Mouse (Mus musculus): ENCODE data around the gene Coro2a. TPM values are rescaled to one million over a fixed set of nuclear protein-coding genes. Genes with fewer than 3 reads are reported as not detected.

The Coro2a gene
- polyA plus RNA-seq, 1 experiment: 15.2 TPM

DNA sequence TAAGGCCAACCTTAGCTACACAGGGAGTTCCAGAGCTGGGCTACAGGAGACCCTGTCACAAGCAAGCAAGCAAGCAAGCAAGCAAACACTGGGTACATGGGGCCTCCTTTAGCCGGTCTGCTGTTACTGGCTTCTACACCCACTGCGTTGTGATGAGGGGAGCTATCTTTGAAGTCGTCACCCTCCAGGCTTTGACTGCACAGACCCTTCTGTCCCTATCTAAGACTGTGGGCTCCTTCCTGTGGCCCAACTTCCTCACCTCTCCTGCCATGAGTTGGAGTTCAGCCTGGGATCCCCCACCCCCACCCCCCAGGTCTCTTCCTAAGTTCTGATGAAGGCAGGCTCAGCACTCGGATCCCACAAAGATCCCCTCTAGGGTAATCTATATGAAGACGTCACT is 40.0 kb downstream of the Coro2a start:
- DNase-seq (ENCODE audit: extremely low spot score in 1 of 2, low spot score in 1 of 2): no peak

DNA sequence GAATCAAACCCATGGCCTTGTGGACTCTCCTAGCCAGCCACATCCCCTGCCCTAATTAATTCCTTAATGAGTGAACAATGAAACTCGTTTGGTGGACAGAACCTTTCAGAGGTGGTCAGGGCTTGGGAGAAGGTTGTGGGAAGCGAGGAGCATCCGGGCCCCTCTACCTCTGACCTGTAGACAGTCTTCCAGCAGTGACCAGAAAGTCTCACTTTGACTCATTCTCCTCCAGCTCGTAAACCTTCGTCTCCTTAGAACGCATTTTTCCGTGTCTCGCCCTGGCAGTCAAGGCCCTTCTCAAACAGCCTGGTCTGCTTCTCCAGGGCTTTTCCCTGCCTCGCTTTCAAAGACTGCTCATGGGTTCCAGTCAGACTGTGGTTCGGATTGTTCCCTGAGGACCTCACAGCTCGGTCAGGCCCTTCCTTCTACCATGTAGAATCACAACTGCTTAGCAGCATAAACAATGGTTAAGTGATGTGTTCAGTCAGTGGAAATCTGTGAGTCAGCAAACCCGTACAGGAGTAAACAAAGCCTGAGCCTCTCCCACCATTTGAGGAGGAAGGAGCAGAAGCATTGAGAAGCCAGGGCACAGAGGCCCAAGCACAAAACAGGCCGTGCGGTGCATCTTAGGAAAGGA is 41.8 kb downstream of the Coro2a start:
- no peak for DNase-seq (ENCODE audit: extremely low spot score in 1 of 2, low spot score in 1 of 2)

DNA sequence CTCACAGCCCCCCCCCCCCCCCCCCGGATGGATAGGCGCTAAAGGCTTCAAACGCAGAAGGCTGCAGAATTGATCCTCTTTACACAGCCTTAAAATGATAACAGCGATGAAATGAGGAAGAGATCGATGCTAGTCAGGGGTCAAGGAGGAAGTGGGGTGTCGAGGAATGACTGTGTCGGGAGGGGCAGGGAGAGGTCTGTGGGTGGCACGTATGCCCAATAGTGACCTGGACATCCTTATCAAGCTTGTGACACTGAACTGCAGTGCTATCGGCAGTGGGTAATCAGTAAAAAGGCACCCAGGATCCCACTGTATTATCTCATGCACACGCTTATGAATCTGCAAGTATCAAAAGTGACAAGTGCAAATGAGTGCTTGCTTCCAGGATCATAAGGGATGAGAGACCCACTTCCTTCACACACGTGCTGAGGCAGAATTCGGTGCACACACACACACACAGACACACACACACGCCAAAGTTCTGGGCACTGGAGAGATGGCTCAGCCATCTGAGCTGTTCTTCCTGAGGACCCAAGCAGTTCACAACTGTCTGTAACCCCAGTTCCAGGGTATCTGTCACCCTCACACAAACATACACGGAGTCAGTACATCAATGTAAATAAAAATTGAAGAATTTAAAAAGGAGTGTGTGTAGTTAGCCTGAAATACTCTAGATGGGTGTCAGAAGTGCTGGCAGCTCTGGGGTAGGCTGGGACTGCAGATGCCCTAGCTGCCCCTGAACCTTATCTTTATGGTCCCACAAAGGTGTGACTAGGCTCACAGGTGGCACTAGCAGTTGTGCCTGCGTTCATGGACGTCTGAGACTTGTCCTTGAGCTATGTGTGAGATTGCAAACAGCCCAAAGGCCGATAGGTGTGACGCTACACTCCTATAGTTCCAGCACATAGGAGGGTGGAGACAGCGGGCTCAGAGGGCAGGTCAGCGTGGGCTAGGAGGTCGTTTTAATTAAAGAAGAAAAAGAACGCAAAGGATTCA is 43.0 kb downstream of the Coro2a start:
- no peak for DNase-seq (ENCODE audit: extremely low spot score in 1 of 2, low spot score in 1 of 2)

DNA sequence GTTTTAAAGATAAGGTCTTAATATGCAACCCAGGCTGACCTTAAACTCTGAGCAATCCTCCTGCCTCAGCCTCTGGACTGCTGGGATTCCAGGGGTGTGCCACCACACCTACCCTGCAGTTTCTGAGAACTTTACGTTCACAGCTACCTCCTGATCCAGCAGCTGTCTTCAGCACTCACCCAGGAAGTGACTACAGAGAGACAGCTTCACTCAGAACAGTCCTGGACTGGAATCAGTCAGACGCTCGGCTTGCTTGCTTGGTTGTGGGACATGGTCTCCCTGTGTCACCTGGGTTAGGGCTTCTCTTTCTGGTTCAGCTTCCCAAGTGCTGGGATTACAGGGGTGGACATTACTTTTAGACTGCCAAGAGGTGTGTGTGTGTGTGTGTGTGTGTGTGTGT is 45.1 kb downstream of the Coro2a start:
- no peak for DNase-seq (ENCODE audit: extremely low spot score in 1 of 2, low spot score in 1 of 2)

DNA sequence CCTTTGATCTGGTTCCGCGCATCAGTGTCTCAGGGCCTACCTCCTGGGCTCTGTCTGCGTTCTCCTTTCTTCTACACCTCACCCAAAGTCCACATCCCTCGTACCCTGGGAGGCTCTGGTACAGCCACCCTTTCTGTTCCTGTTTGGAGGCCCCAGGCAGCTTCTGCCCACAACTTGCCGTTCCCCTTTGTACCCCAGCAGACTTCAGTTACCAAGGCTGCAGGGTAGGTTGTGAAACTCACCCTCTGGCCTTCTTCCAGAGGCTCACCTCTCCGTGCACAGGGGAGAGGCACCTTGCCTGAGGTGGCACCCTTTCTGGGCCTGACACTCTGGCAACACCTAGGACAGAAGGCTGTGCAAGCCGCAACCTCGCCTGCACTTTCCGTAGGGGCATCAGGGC is 46.2 kb downstream of the Coro2a start:
- DNase-seq (ENCODE audit: extremely low spot score in 1 of 2, low spot score in 1 of 2): no peak

DNA sequence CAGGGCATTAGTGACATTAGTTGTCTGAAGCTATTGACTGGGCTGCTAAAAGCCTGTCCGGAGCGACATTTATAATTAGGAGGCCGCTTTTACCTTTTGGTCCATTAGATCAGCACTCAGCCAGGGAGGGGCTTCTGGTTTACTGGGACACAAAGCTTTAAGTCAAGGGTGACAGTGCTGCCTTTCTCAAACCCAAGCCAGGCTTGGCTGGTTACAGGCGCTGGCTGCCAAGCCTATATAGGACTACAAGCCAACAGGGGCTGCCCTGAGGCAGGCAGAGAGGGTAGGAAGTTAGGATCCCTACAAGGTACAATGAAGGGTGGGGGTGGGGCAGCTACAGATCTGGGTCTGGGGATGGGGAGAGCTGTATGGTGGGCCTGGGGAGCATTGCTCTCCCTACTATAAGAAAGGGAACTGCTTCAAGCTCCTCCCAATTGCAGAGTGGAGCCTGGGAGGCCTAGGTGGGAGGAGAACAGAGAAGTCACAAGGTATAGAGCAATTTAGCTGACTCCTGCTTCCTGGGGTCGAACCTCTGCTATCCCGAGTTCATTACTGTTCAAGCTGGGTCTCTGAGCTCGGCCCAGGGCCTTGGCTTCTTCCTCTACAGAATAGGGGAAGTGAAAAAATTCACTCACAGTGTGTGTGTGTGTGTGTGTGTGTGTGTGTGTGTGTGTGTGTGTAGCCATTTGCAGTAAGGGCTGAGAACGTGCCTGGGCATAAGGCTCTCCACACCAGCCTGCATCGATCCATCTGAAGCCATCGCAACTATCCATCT is 47.5 kb downstream of the Coro2a start:
- DNase-seq (ENCODE audit: extremely low spot score in 1 of 2, low spot score in 1 of 2): no peak

DNA sequence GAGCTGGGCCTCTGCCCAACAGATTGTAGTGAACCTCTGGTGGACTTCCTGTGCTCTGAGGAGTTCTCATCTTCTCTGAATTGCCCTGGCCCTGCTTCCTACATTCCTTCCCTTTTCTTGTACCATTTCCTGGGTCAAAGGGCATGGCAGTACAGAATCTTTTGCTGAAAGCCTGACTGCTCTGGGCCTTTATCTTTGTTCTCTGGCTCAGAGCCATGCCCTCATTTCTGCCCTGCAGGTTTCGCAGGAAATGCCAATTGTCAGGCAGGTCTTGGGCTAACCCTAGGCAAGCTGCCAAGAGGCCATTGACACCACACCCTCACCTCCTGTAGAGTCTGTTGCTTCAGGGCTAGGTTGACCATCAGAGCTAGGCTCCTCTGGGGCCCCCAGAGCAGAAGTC is 48.1 kb downstream of the Coro2a start:
- DNase-seq (ENCODE audit: extremely low spot score in 1 of 2, low spot score in 1 of 2): no peak

DNA sequence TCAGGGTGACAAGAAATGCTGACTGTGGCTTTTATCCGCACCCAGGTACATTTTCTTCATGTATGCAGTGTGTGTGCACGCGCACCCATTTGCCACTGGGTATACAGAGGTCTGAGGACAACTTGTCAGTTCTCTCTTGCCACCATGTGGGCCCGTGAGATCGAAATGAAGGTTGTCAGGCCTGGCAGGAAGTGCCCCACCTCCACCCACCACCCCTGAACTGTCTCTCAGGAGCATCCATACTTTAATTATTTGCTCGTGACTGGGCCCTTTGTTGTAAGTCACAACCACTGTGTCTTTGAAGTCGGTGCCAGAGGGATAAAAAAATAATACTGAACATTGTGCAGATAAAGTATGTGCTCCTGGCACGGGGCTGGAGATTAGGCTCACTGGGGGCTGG is 51.6 kb downstream of the Coro2a start:
- no peak for DNase-seq (ENCODE audit: extremely low spot score in 1 of 2, low spot score in 1 of 2)

DNA sequence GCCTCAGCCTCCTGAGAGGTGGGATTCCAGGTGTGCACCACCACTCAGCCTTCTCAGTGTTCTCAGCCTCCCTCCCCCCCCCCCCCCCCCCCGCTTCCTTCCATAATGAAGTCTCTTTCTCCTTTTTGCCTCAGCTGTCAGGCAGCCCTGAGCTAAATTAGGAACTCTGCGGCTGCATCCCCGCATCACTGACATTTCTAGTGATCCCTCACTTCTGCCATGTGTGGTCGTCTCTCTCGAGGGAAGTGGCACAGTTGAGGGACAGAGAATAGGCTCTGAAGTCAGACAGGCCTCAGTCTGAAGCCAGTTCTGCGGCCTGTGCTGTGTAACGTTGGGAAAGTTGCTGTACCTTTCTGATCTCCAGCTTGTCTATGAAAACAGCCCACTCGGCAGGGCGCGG is 52.0 kb downstream of the Coro2a start:
- peak in 1 of 2 experiments; percentile 21 for DNase-seq (ENCODE audit: extremely low spot score in 1 of 2, low spot score in 1 of 2)

DNA sequence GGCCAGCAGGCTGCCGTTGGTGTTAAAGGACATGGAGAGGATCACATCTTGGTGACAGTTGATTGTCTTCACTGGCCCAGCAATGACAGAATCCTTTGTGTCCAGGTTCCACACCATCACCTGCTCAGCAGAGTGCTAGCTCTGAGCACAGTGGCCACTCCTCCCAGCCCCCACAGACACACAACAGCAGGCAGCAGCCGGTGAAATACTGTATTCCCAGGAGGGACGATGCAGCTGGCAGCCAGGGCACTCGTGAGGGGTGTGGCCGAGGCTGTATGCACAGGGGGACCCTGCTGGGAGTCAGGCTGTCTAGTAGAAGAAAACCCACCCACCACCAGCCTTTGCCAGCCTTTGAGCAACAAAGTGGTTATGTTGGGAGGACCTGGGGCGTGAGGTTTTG is 55.3 kb downstream of the Coro2a start:
- no peak for DNase-seq (ENCODE audit: extremely low spot score in 1 of 2, low spot score in 1 of 2)

DNA sequence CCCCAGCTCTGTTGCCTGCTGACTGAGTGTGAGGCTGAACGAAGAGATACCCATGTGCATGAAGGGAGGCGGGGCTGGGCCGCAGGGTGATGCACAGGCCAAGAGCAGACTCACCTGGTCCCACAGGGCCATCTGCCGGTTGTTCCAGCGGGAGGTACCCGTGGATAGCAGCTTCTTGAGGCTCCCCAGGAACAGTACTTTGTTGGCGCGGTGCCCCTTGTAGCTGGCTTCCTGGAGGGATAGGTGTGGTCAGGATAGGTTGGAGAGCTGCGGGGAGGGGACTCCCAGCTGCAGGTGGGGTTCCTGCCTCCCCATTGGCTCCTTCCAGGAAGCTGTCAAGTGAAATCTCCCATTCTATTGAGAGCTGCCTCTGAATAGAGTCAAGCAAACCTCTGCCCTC is 56.5 kb downstream of the Coro2a start:
- DNase-seq (ENCODE audit: extremely low spot score in 1 of 2, low spot score in 1 of 2): no peak

DNA sequence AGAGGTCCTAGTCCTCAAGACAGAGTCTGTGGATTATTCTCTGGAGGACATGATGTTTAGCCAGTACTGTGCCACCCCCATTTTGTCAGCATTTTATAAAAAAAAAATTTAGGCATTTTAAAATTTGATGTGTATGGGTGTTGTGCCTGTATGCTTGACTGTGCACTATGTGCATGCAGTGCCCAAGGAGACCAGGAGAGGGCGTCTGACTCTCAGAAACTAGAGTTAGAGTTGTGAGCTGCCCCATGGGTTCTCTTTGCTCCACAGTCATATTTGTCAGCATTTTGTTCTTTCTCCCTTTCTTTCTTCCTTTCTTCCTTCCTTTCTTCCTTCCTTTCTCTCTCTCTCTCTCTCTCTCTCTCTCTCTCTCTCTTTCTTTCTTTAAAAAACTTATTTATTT is 57.7 kb downstream of the Coro2a start:
- no peak for DNase-seq (ENCODE audit: extremely low spot score in 1 of 2, low spot score in 1 of 2)

DNA sequence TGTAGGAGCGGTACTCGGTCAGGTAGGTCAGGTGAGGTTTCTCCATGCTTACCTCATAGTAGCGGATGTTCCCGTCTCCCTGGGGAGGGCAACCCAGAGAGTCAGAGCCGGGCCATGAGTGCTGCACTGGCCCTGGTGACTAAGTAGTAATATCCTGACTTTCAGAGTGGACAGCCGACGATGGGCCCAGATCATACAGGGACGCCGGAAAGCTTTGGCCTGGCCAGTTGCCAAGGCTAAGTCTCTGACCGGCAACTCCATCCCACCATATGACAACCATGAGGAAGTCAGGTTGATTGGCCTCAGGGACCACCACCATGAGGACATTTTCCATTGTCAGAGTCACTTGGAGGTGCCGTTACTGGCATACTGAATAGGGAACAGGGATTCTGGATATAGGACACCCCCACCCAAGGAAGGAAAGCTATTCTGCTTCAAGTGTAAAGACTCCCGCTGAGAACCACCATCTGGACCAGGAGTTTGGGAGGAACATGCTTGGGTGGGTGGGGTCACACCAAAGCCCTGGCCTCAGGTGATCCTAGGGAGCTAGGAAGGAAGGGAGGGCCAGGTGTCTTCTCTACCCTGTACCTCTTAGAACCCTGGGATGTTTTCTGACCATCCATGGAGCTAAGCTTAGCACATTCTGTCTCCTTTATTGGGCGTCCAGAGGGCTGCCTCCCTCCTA is 58.5 kb downstream of the Coro2a start:
- DNase-seq (ENCODE audit: extremely low spot score in 1 of 2, low spot score in 1 of 2): no peak

DNA sequence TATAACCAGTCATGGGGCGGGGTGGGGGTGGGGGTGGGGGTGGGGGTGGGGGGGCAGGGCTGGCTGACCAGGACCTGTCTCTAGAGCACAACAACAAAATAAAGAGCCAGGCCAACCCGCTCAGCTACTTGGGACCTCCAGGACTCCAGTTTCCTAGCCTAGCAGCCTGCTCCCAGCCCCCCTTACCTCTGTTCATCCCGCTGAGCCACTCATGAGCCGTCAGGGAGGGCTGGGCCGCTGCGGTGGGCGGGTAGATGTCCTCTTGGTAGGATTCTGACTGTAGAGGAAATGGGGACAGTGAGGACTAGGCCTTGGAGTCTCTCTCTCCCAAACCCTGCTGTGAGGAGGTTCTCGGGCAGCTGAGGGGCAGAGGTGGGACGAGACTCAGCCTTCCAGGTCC is 60.3 kb downstream of the Coro2a start:
- no peak for DNase-seq (ENCODE audit: extremely low spot score in 1 of 2, low spot score in 1 of 2)

DNA sequence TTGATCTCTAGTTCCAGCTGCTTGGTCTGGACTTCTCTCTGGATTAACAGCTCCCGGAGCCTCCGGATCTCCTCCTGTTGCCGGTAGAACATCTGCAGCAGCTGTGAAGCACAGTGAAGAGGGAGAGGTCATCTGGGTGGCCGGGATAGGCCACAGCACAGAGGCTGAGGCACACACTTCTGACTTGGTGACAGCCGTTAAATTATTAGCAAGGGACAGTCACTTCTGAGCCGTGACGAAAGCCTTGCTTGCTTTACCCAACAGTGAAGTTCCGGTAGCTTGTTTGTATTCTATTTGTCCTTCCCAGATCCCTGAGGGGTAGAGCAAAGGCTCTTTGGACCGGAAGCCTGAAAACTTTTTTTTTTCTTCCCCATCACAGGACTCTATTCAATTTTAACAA is 62.8 kb downstream of the Coro2a start:
- no peak for DNase-seq (ENCODE audit: extremely low spot score in 1 of 2, low spot score in 1 of 2)

DNA sequence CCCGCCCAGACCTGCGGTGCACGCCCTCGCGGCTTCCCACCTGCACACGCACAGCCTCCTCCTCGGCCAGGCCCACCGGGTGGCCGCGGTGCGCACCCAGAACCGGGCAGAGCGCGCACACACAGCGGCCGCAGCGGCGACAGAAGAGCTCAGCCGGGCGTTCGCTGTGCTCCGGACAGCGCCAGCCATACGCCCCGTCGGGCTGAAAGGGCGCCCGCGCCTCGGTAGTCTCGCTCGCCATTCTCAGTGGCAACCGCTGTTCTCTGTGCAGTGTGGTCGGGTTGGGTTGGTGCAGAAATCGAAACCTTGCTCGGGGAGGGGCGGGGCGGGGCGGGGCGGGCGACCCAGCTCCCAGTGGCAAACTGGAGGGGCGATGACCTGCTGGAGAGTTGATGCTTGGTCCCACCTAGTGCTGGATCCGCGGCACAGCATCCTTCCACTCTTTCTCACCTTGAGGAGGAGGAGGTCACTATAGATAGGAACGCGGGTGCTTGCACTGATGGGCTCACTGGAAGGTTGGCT is 66.1 kb downstream of the Coro2a start, which contains the start of gene Trim14:
Trim14 (minus strand) TSS at position 302 of the 522 bp plus-strand sequence.
- DNase-seq (ENCODE audit: extremely low spot score in 1 of 2, low spot score in 1 of 2): no peak

DNA sequence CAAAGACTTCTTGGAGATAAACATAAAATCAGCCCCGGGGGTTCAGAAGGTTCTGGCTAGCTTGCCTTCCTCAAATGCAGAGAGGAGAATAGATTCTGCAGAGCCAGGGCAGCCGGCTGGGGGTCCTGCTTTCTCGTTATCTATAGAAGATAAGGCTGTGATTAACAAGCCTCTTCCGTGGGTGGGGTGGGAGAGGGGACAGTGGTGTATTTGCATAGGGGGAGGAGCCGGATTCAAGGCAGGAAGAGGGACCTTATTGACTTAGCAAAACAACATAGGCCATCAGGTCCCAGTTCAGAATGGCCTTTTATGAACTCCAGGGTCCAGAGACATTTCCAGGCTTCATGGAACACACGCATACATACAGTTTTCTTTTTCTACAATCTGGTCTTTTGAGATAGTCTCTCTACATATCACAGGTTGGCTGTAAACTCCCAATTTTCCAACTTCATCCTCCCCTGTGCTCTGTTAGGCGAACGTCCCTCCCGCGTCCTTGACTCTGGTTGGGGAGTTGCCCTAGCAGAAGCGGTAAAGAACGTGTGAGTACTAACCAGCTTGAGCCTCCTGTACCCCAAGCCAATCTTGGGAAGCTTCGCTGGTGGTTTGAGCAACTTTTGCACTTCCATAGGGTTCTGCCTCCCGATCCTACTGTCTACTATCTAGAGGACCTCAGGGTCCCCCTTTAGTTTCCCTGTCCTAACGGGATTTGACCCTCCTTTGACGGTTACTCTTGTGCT is 66.7 kb downstream of the Coro2a start:
- no peak for DNase-seq (ENCODE audit: extremely low spot score in 1 of 2, low spot score in 1 of 2)

DNA sequence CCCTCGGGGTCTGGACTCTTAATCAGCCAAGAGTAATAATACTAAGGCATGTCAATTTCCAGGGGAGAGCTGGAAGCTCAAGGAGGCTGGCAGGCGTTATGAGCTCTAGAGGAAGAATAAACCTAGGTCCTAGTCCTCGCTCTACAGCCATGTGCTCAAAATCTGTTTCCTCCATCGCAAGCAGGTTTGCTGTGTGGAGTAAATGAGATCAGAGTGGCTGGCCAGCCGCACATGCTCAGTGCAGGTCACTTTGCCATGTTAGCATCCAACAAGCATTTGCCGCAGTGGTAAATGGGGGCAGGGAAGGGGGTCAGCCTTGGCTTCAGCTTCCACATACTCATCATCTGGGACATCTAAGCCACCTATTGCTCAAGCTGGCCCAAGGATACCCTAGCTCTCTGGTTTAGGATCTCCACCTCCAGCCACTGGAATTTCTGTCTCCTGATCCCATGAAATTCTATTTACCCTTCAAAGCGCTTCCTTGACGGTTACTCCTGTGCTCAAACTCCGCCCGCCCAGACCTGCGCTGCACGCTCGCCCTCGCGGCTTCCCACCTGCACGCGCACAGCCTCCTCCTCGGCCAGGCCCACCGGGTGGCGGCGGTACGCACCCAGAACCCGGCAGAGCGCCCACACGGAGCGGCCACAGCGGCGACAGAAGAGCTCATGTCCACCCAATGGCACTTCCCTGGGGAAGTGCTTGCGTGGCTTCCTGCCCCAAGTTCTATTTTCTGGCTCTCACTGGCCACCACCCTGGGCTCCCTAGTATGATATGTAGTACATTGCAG is 67.9 kb downstream of the Coro2a start:
- no peak for DNase-seq (ENCODE audit: extremely low spot score in 1 of 2, low spot score in 1 of 2)

DNA sequence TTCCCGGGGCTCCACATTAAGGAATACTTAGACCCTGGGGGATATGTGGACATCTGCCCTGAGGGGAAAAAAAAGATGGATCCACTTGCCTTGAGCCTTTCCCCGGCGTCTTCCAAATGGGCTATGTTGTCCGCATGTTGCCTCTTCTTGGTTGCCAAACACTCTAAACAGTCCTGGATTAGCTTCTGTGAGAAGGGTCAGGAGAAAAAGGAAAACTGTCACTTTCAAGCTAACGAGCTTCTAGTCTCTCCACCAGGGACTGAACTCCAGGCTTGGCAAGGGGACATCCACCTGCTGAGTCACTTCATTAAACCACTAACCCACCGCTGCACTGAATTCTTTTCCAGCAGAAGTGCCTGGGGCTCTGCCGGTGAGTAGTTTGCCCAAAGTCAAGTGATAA is 69.1 kb downstream of the Coro2a start:
- DNase-seq (ENCODE audit: extremely low spot score in 1 of 2, low spot score in 1 of 2): no peak

Measured in frontal cortex, adult 2 months (tissue).